Mouse (Mus musculus) heart, embryonic 13.5 days (tissue): Measurements from ENCODE around the gene Ttc30a2. TPM values are rescaled to one million over a fixed set of nuclear protein-coding genes. Genes with fewer than 3 reads are reported as not detected.

ENCODE experiments used
- ATAC-seq: fragments of 200-750 bp; cut with Nextera tagmentation; 2 replicates; pipeline ENCODE4 v1.8.0; 2017; ENCODE audit warnings: moderate TSS enrichment; ENCODE audit not compliant: insufficient number of reproducible peaks, low FRiP score, low TSS enrichment; ENCODE audit errors: extremely low read depth
- H3K27ac ChIP-seq: fragments of 300-500 bp; sonication (generic); replicated peaks from 2 replicates; pipeline ENCODE4 v1.5.1; 2015; ENCODE audit warnings: moderate library complexity, mild to moderate bottlenecking, inconsistent platforms
- H3K27me3 ChIP-seq: fragments of 300-500 bp; sonication (generic); replicated peaks from 2 replicates; pipeline ENCODE4 v1.6.1; 2015; ENCODE audit warnings: mild to moderate bottlenecking, inconsistent platforms
- H3K36me3 ChIP-seq: fragments of 300-500 bp; sonication (generic); 2 replicates; pipeline ENCODE4 v1.6.1; 2015; ENCODE audit warnings: mild to moderate bottlenecking, inconsistent platforms
- H3K4me1 ChIP-seq: fragments of 300-500 bp; sonication (generic); 2 replicates; pipeline ENCODE4 v1.6.1; 2015; ENCODE audit warnings: inconsistent platforms
- H3K4me2 ChIP-seq: fragments of 300-500 bp; sonication (generic); 2 replicates; pipeline ENCODE4 v1.6.1; 2015; ENCODE audit warnings: inconsistent platforms, mild to moderate bottlenecking, moderate library complexity
- H3K4me3 ChIP-seq: fragments of 300-500 bp; sonication (generic); 2 replicates; pipeline ENCODE4 v1.5.1; 2015; ENCODE audit warnings: moderate library complexity, mild to moderate bottlenecking, inconsistent platforms
- H3K9ac ChIP-seq: fragments of 300-500 bp; sonication (generic); 2 replicates; pipeline ENCODE4 v1.6.1; 2015; ENCODE audit warnings: inconsistent platforms, mild to moderate bottlenecking, moderate library complexity
- H3K9me3 ChIP-seq: fragments of 300-500 bp; sonication (generic); 2 replicates; pipeline ENCODE4 v1.6.1; 2016; ENCODE audit warnings: inconsistent platforms
- WGBS: fragments of 180-500 bp; shearing (Covaris S2); methylation state at CpG from one replicate; pipeline ENCODE4 v1.1.7; 2015; ENCODE audit warnings: mixed read lengths; 5-methylcytosine and 5-hydroxymethylcytosine counted together
- polyA plus RNA-seq: library from polyadenylated mRNA; unstranded; fragments of >200 nt; fragmentation: Nextera tagmentation; extraction: Ambion mirVana; gene quantifications from 2 replicates; pipeline ENCODE4 v1.2.1, GENCODE M21; 2015

The Ttc30a2 gene
- polyA plus RNA-seq, 1 experiment from 2014 or later = 1.2 TPM

GRCm38 (mm10) chr2:75926061-75926460 lies 51.9 kb downstream of the Ttc30a2 start:
- Histone ChIP-seq H3K9ac (no peak overlapping the region), H3K27me3 (no peaks in the 10 kb centered on the region), H3K4me1 (0 out of 2 replicates have a peak, but pooled peaks cover 3% of the 10 kb centered on the region), H3K9me3 (no peaks in the 10 kb centered on the region), H3K27ac (no peak overlapping the region), H3K36me3 (peaks cover 33% of the 10 kb centered on the region), H3K4me2 (no peak overlapping the region), H3K4me3 (no peak overlapping the region)
- no peak for ATAC-seq
- WGBS = 76% methylated on average over 5 of the region's 5 CpGs

Other genes starting within 250 kb of the Ttc30a2 start
- gene Agps, start 146.0 kb downstream of the Ttc30a2 start, polyA plus RNA-seq = 22.1 and 24.3 TPM in 2 replicates
- gene Ttc30b, start 39.6 kb downstream of the Ttc30a2 start, polyA plus RNA-seq = 8.6 and 10.6 TPM in 2 replicates
- gene Ttc30a1, start 3.8 kb upstream of the Ttc30a2 start, polyA plus RNA-seq = 5.5 and 5.6 TPM in 2 replicates